Mouse (Mus musculus) left cerebral cortex, adult 18-20 months (tissue): ENCODE data around the gene Zfp605. TPM values are rescaled to one million over a fixed set of nuclear protein-coding genes. Genes with fewer than 3 reads are reported as not detected.
"Not testable (repeated sequence)": the region's sequence is repeated elsewhere in the genome, so short reads cannot be mapped to it uniquely, and the experiment has no call there.

Experiments
- DNase-seq, 2 experiments: peaks; one replicate each; pipeline ENCODE4 v3.0.0; 2021 to 2022; ENCODE audit warnings: low spot score in 2 of 2, mixed read lengths in 1 of 2
- long read RNA-seq, 2 experiments: library from polyadenylated mRNA; stranded (forward); transcript quantifications; one replicate each; pipeline ENCODE4 v2.0.0; 2021
- total RNA-seq, 2 experiments: library from RNA; stranded (reverse); gene quantifications; 2 replicates each; pipeline ENCODE4 v1.2.3; 2021

Zfp605 gene
- 10 to 100 TPM; 15.5 to 15.7 TPM for total RNA-seq
- long read RNA-seq, experiment 1, transcript Zfp605-202 (5 exons, 3,158 nt) = major isoform, 8 of 11 reads
- long read RNA-seq, experiment 1, partial matches to known transcripts = 0 of 11 reads
- long read RNA-seq, experiment 1, other reads (novel, unspliced or antisense) = 2 of 11 reads
- long read RNA-seq, experiment 2, partial matches to known transcripts = 0 of 5 reads
- long read RNA-seq, experiment 2, other reads (novel, unspliced or antisense) = 1 of 5 reads

- DNase-seq = peak; percentile 92 to 94
Observed at GRCm38 (mm10) chr5:110109991-110110441, at the start of gene Zfp605. Gene Zfp605, plus strand, starts transcription at chr5:110110092.

GRCm38 (mm10) chr5:110072413-110072812 lies 37.5 kb upstream of the Zfp605 start, which contains the start of gene Gm17655:
Gene Gm17655, minus strand, starts transcription at chr5:110072513.
- DNase-seq = not testable (repeated sequence)

- DNase-seq = no peak
Observed at GRCm38 (mm10) chr5:110082961-110083360, 26.9 kb upstream of the Zfp605 start.

GRCm38 (mm10) chr5:110086161-110086866 lies 23.6 kb upstream of the Zfp605 start:
- DNase-seq = no peak

GRCm38 (mm10) chr5:110091546-110091945 lies 18.3 kb upstream of the Zfp605 start:
- no peak for DNase-seq

- DNase-seq = peak; percentile 84 to 86
Observed at GRCm38 (mm10) chr5:110094030-110094846, 15.7 kb upstream of the Zfp605 start, which contains the start of gene Gm35315. Gene Gm35315, minus strand, starts transcription at chr5:110094420.

- DNase-seq = no peak
Observed at GRCm38 (mm10) chr5:110094847-110095213, 15.1 kb upstream of the Zfp605 start.

GRCm38 (mm10) chr5:110098991-110099477 lies 10.9 kb upstream of the Zfp605 start:
- DNase-seq = peak; percentile 30 to 57

GRCm38 (mm10) chr5:110099656-110100580 lies 10.0 kb upstream of the Zfp605 start, which contains the start of gene Plcxd1:
Gene Plcxd1, plus strand, starts transcription at chr5:110099969.
- peak in 1 of 2 experiments; percentile 9 for DNase-seq

GRCm38 (mm10) chr5:110100921-110101631 lies 8.8 kb upstream of the Zfp605 start:
- peak; percentile 32 to 36 for DNase-seq

GRCm38 (mm10) chr5:110101716-110102347 lies 8.1 kb upstream of the Zfp605 start:
- peak; percentile 78 to 79 for DNase-seq

- no peak for DNase-seq
Observed at GRCm38 (mm10) chr5:110102429-110102828, 7.5 kb upstream of the Zfp605 start.

GRCm38 (mm10) chr5:110102853-110103625 lies 6.9 kb upstream of the Zfp605 start:
- no peak for DNase-seq

GRCm38 (mm10) chr5:110103901-110104615 lies 5.8 kb upstream of the Zfp605 start:
- no peak for DNase-seq

- peak in 1 of 2 experiments; percentile 9 for DNase-seq
Observed at GRCm38 (mm10) chr5:110104616-110105380, 5.1 kb upstream of the Zfp605 start.

- peak in 1 of 2 experiments; percentile 9 for DNase-seq
Observed at GRCm38 (mm10) chr5:110106140-110106871, 3.6 kb upstream of the Zfp605 start.
